Mouse (Mus musculus) heart, embryonic 16.5 days (tissue): Measurements from ENCODE around the gene Tspan1. TPM values are rescaled to one million over a fixed set of nuclear protein-coding genes. Genes with fewer than 3 reads are reported as not detected.

Source experiments
- ATAC-seq: fragments of 200-750 bp; cut with Nextera tagmentation; replicated peaks from 2 replicates; pipeline ENCODE4 v1.8.0; 2017; ENCODE audit warnings: moderate number of reproducible peaks; ENCODE audit not compliant: insufficient read depth, low FRiP score; ENCODE audit errors: extremely low read depth
- H3K27ac ChIP-seq: fragments of 300-500 bp; sonication (generic); 2 replicates; pipeline ENCODE4 v1.5.1; 2014; ENCODE audit warnings: mild to moderate bottlenecking, low read length, control low read depth, moderate library complexity
- H3K27me3 ChIP-seq: fragments of 300-500 bp; sonication (generic); 2 replicates; pipeline ENCODE4 v1.6.1; 2014; ENCODE audit warnings: low read length, mixed read lengths; ENCODE audit not compliant: control insufficient read depth, insufficient read depth
- H3K36me3 ChIP-seq: fragments of 300-500 bp; sonication (generic); 2 replicates; pipeline ENCODE4 v1.6.1; 2014; ENCODE audit not compliant: control insufficient read depth, insufficient read depth
- H3K4me1 ChIP-seq: fragments of 300-500 bp; sonication (generic); 2 replicates; pipeline ENCODE4 v1.6.1; 2014; ENCODE audit warnings: low read length, mixed read lengths; ENCODE audit not compliant: control insufficient read depth, insufficient read depth
- H3K4me2 ChIP-seq: fragments of 300-500 bp; sonication (generic); 2 replicates; pipeline ENCODE4 v1.6.1; 2014; ENCODE audit warnings: low read depth, mild to moderate bottlenecking, control low read depth, low read length
- H3K4me3 ChIP-seq: fragments of 300-500 bp; sonication (generic); 2 replicates; pipeline ENCODE4 v1.5.1; 2014; ENCODE audit warnings: mild to moderate bottlenecking, control low read depth, low read length
- H3K9ac ChIP-seq: fragments of 300-500 bp; sonication (generic); 2 replicates; pipeline ENCODE4 v1.6.1; 2014; ENCODE audit warnings: low read length, control low read depth
- H3K9me3 ChIP-seq: fragments of 300-500 bp; sonication (generic); replicated peaks from 2 replicates; pipeline ENCODE4 v1.6.1; 2016; ENCODE audit warnings: low read length; ENCODE audit not compliant: control insufficient read depth
- WGBS: fragments of 180-500 bp; shearing (Covaris S2); extraction: QIAGEN DNeasy Blood & Tissue Kit; methylation state at CpG from one replicate; pipeline ENCODE4 v1.1.7; 2014; 5-methylcytosine and 5-hydroxymethylcytosine counted together
- polyA plus RNA-seq: library from polyadenylated mRNA; unstranded; fragments of >200 nt; fragmentation: Nextera tagmentation; extraction: Ambion mirVana; gene quantifications from 2 replicates; pipeline ENCODE4 v1.2.1, GENCODE M21; 2015

Gene Tspan1
- polyA plus RNA-seq, 1 experiment from 2014 or later: 1.9 TPM

DNA sequence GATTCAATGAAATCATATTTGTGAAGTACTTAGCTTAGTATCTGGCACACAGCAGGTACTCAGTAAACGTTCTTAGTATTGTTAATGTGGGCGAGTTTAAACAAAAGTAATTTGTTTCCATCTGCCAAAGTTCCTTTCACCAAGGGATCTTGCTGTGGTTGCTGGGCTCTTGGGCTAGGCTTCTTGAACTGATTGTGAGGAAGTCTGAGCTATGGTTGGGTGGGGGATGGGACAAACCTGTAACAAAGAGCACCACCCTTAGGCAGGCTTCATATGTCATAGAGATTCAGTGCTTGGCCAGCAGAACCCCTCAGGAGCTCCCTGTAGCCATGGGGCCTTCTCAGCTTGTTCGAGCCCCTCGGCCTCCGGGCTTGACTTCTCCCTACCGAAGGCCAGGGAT lies 5.7 kb upstream of the Tspan1 start, which contains the start of the genes 1700042G07Rik and Gm49337:
Gene 1700042G07Rik (plus strand): TSS at position 301 of the 400 bp plus-strand sequence.
Gene Gm49337 (plus strand): TSS at position 313 of the 400 bp plus-strand sequence.
- no peak within 1 kb of the TSS for H3K9ac ChIP-seq

GRCm38 (mm10) chr4:116169353-116169672 lies 1.9 kb upstream of the Tspan1 start:
- H3K36me3 ChIP-seq: no peaks in the 10 kb centered on the region
- WGBS: 61% methylated on average over 3 of the region's 3 CpGs
- no peak overlapping the region for H3K27ac ChIP-seq

More for the DNA sequence above, 5.7 kb upstream of the Tspan1 start, which contains the start of the genes 1700042G07Rik and Gm49337:
- 91% methylated on average over 6 of the region's 6 CpGs for WGBS
- H3K4me3 ChIP-seq: no peak within 1 kb of the TSS
- no peaks in the 10 kb centered on the region for H3K9me3 ChIP-seq
- H3K4me1 ChIP-seq: peaks cover 35% of the 10 kb centered on the region
- H3K36me3 ChIP-seq: no peaks in the 10 kb centered on the region
- no peak for ATAC-seq
- H3K4me2 ChIP-seq: no peak within 1 kb of the TSS
- no peaks in the 10 kb centered on the region for H3K27me3 ChIP-seq
- H3K27ac ChIP-seq: peak within 1 kb of the TSS; percentile 86; the same call in 1 of the 2 replicates

GRCm38 (mm10) chr4:116168617-116169352 lies 1.4 kb upstream of the Tspan1 start:
- H3K36me3 ChIP-seq: no peaks in the 10 kb centered on the region
- H3K9ac ChIP-seq: no peak overlapping the region
- no peak overlapping the region for H3K4me2 ChIP-seq
- no peak overlapping the region for H3K27ac ChIP-seq
- H3K4me1 ChIP-seq: peaks cover 5% of the 10 kb centered on the region
- 0 out of 2 replicates have a peak, but pooled peaks have one; percentile 42 for ATAC-seq
- H3K4me3 ChIP-seq: no peak overlapping the region
- no peaks in the 10 kb centered on the region for H3K27me3 ChIP-seq
- H3K9me3 ChIP-seq: no peaks in the 10 kb centered on the region
- WGBS: 74% methylated on average over 7 of the region's 8 CpGs

More at GRCm38 (mm10) chr4:116169353-116169672, 1.9 kb upstream of the Tspan1 start:
- ATAC-seq: no peak
- Histone ChIP-seq H3K9ac (no peak overlapping the region), H3K4me1 (peaks cover 9% of the 10 kb centered on the region), H3K9me3 (no peaks in the 10 kb centered on the region), H3K4me2 (no peak overlapping the region), H3K4me3 (no peak overlapping the region), H3K27me3 (no peaks in the 10 kb centered on the region)

- no peak for ATAC-seq
- H3K27ac ChIP-seq: no peak overlapping the region; the same call in 1 of the 2 replicates
- H3K4me2 ChIP-seq: no peak overlapping the region
- H3K4me3 ChIP-seq: no peak overlapping the region
- no peaks in the 10 kb centered on the region for H3K9me3 ChIP-seq
- WGBS: 67% methylated on average over 8 of the region's 8 CpGs
- H3K9ac ChIP-seq: no peak overlapping the region
- H3K4me1 ChIP-seq: peaks cover 14% of the 10 kb centered on the region
- H3K27me3 ChIP-seq: no peaks in the 10 kb centered on the region
- no peaks in the 10 kb centered on the region for H3K36me3 ChIP-seq
Observed at GRCm38 (mm10) chr4:116165708-116166407, 1.5 kb downstream of the Tspan1 start.

DNA sequence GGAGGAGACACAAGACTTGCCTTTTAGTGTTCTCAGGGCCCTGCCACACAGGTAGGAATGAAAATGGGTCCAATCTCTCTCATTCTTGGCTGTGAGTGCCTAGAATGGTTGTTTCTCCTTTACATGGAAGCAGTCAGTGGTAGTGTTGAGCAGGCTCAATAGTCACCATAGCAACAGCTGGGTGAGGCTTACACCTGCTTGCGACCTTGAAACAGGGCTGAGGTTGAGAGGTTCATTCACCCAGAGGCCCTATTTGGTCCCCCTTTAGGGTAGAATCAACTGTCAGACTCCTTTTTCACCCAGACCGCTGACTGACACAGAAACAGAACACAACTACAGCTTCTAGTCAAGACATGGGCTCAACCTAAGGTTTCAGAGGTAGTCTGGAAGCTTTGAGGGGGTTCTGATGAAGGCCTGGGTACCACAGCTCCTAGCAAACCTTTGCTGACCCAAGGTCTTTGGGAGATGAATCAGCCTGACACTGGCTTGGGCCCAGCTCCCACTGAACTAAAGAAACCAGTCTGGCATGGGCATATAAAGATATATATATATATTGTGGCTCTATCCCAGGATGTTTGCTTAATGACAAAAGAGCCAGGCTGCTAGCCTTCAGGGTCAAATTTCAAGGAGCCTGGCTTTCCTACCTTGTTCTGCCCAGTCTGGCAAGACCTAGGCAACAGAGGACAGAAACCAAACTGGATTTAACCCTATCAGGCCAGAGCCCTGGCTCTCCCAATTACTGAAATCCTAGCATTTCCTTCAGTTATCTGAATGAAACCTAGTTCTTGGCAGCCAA lies 2.4 kb downstream of the Tspan1 start:
- Histone ChIP-seq H3K27ac (no peak overlapping the region; the same call in 1 of the 2 replicates), H3K4me1 (peaks cover 21% of the 10 kb centered on the region), H3K9ac (no peak overlapping the region), H3K4me3 (no peak overlapping the region), H3K36me3 (no peaks in the 10 kb centered on the region), H3K27me3 (no peaks in the 10 kb centered on the region), H3K4me2 (no peak overlapping the region), H3K9me3 (no peaks in the 10 kb centered on the region)
- no peak for ATAC-seq
- 84% methylated on average over 2 of the region's 2 CpGs for WGBS

GRCm38 (mm10) chr4:116162142-116162541 lies 5.3 kb downstream of the Tspan1 start:
- Histone ChIP-seq H3K4me1 (peaks cover 21% of the 10 kb centered on the region), H3K4me3 (no peak overlapping the region), H3K27me3 (no peaks in the 10 kb centered on the region), H3K9me3 (no peaks in the 10 kb centered on the region), H3K36me3 (peaks cover 20% of the 10 kb centered on the region), H3K4me2 (no peak overlapping the region), H3K27ac (peak overlapping the region; percentile 56; the same call in 1 of the 2 replicates), H3K9ac (no peak overlapping the region)
- WGBS: 50% methylated on average over 4 of the region's 4 CpGs
- peak; percentile 42; the same call in 1 of the 2 replicates for ATAC-seq

GRCm38 (mm10) chr4:116160769-116161168 lies 6.6 kb downstream of the Tspan1 start:
- WGBS: 51% methylated on average over 3 of the region's 3 CpGs
- H3K27me3 ChIP-seq: no peaks in the 10 kb centered on the region
- no peak overlapping the region for H3K4me3 ChIP-seq
- H3K4me2 ChIP-seq: no peak overlapping the region
- no peaks in the 10 kb centered on the region for H3K9me3 ChIP-seq
- peaks cover 33% of the 10 kb centered on the region for H3K36me3 ChIP-seq
- H3K9ac ChIP-seq: no peak overlapping the region
- ATAC-seq: 0 out of 2 replicates have a peak, but pooled peaks have one; percentile 30
- peaks cover 21% of the 10 kb centered on the region for H3K4me1 ChIP-seq
- peak overlapping the region; percentile 28; the same call in 1 of the 2 replicates for H3K27ac ChIP-seq

- H3K27me3 ChIP-seq: no peaks in the 10 kb centered on the region
- peak overlapping the region; percentile 28; the same call in 1 of the 2 replicates for H3K27ac ChIP-seq
- no peak for ATAC-seq
- peaks cover 19% of the 10 kb centered on the region for H3K4me1 ChIP-seq
- H3K4me2 ChIP-seq: no peak overlapping the region
- no peak overlapping the region for H3K9ac ChIP-seq
- 70% methylated on average over 3 of the region's 3 CpGs for WGBS
- peaks cover 41% of the 10 kb centered on the region for H3K36me3 ChIP-seq
- no peaks in the 10 kb centered on the region for H3K9me3 ChIP-seq
- no peak overlapping the region for H3K4me3 ChIP-seq
Observed at GRCm38 (mm10) chr4:116159912-116160311, 7.5 kb downstream of the Tspan1 start.
